Mouse (Mus musculus) cerebellum, adult 2 months (tissue): ENCODE data around the gene Lyrm7.

ENCODE experiments used
- CTCF ChIP-seq: fragments of 200-500 bp; IDR thresholded peaks from 2 replicates; pipeline ENCODE4 v1.5.1; 2011; ENCODE audit warnings: low read depth, mild to moderate bottlenecking, control low read depth, low read length, moderate library complexity, borderline replicate concordance; ENCODE audit not compliant: insufficient read depth
- POLR2A ChIP-seq: fragments of 200-500 bp; IDR thresholded peaks from 2 replicates; pipeline ENCODE4 v1.6.1; 2011; ENCODE audit warnings: low read length, control low read depth, borderline replicate concordance; ENCODE audit not compliant: insufficient read depth

GRCm38 (mm10) chr11:54876031-54876430 is 15.3 kb upstream of the Lyrm7 start:
- no peak for TF ChIP-seq POLR2A
- TF ChIP-seq CTCF: no peak
